8 mouse cellular contexts compared by ENCODE assay signal in genomic region chr6:67535777-67536054, GRCm38 (mm10). TPM values are rescaled to one million over a fixed set of nuclear protein-coding genes. Genes with fewer than 3 reads are reported as not detected.
DNase-seq lines count a peak whose midpoint lies in the region; ATAC-seq lines count a peak whose summit lies in the region.

Gene Tacstd2, minus strand, starts transcription at chr6:67535796.

- peak within 1 kb of the TSS; percentile 53 for H3K4me3 ChIP-seq in heart, embryonic 13.5 days
- H3K4me3 ChIP-seq in forebrain, embryonic 16.5 days (replicated peaks; ENCODE audit: low read length): peak within 1 kb of the TSS; percentile 51
- H3K4me3 ChIP-seq in limb, embryonic 10.5 days: peak within 1 kb of the TSS; percentile 51
- peak within 1 kb of the TSS; percentile 56 for H3K4me3 ChIP-seq in midbrain, embryonic 16.5 days (ENCODE audit: low read depth, low read length)

- no peaks in the 10 kb centered on the region for H3K9me3 ChIP-seq in heart, embryonic 13.5 days
- H3K9me3 ChIP-seq in forebrain, embryonic 16.5 days (ENCODE audit: control insufficient read depth, low read length): no peaks in the 10 kb centered on the region
- no peaks in the 10 kb centered on the region for H3K9me3 ChIP-seq in limb, embryonic 10.5 days (replicated peaks)
- H3K9me3 ChIP-seq in midbrain, embryonic 16.5 days (replicated peaks; ENCODE audit: control insufficient read depth, low read length, poor library complexity, severe bottlenecking): no peaks in the 10 kb centered on the region

- peaks cover 70% of the 10 kb centered on the region for H3K27me3 ChIP-seq in heart, embryonic 13.5 days (replicated peaks)
- peaks cover 47% of the 10 kb centered on the region for H3K27me3 ChIP-seq in forebrain, embryonic 16.5 days (replicated peaks; ENCODE audit: control insufficient read depth, insufficient read depth, low read length)
- H3K27me3 ChIP-seq in limb, embryonic 10.5 days (ENCODE audit: low read depth, poor library complexity, severe bottlenecking): peaks cover 72% of the 10 kb centered on the region
- H3K27me3 ChIP-seq in midbrain, embryonic 16.5 days (ENCODE audit: control insufficient read depth, insufficient read depth, low read depth, low read length): peaks cover 50% of the 10 kb centered on the region

- intact Hi-C loops in heart, postnatal 25 days (cut with DNase I): no loop called here
- intact Hi-C loops in left cerebral cortex, postnatal 4 days (cut with DNase I): no loop called here

- ATAC-seq in heart, embryonic 13.5 days (ENCODE audit: extremely low read depth, insufficient number of reproducible peaks, low FRiP score, low TSS enrichment): no peak
- ATAC-seq in forebrain, embryonic 16.5 days: no peak
- ATAC-seq in midbrain, embryonic 16.5 days: 0 out of 2 replicates have a peak, but pooled peaks have one; percentile 1

- H3K9ac ChIP-seq in heart, embryonic 13.5 days: peak within 1 kb of the TSS; percentile 52
- peak within 1 kb of the TSS; percentile 32 for H3K9ac ChIP-seq in forebrain, embryonic 16.5 days (replicated peaks; ENCODE audit: low read depth, low read length)
- H3K9ac ChIP-seq in midbrain, embryonic 16.5 days (ENCODE audit: low read depth, low read length): peak within 1 kb of the TSS; percentile 56

- H3K27ac ChIP-seq in heart, embryonic 13.5 days (replicated peaks): no peak within 1 kb of the TSS
- no peak within 1 kb of the TSS for H3K27ac ChIP-seq in forebrain, embryonic 16.5 days (ENCODE audit: low read length)
- H3K27ac ChIP-seq in limb, embryonic 10.5 days: no peak within 1 kb of the TSS
- H3K27ac ChIP-seq in midbrain, embryonic 16.5 days (ENCODE audit: low read length): no peak within 1 kb of the TSS

- WGBS in heart, embryonic 13.5 days: 3% methylated on average over 8 of the region's 8 CpGs
- 3% methylated on average over 8 of the region's 8 CpGs for WGBS in forebrain, embryonic 16.5 days
- 4% methylated on average over 8 of the region's 8 CpGs for WGBS in limb, embryonic 10.5 days
- WGBS in midbrain, embryonic 16.5 days: 9% methylated on average over 8 of the region's 8 CpGs

- peaks cover 24% of the 10 kb centered on the region for H3K4me1 ChIP-seq in heart, embryonic 13.5 days
- peaks cover 12% of the 10 kb centered on the region for H3K4me1 ChIP-seq in forebrain, embryonic 16.5 days (replicated peaks; ENCODE audit: control insufficient read depth, insufficient read depth, low read length)
- H3K4me1 ChIP-seq in limb, embryonic 10.5 days: peaks cover 22% of the 10 kb centered on the region
- peaks cover 6% of the 10 kb centered on the region; the same call in 1 of the 2 replicates for H3K4me1 ChIP-seq in midbrain, embryonic 16.5 days (ENCODE audit: control insufficient read depth, insufficient read depth, low read length)

- DNase-seq in heart, postnatal 25 days (ENCODE audit: low spot score): no peak
- peak; percentile 36 for DNase-seq in limb, embryonic 10.5 days (ENCODE audit: low spot score)
- DNase-seq in layer of hippocampus, adult 9-11 months: no peak
- DNase-seq in left cerebral cortex, postnatal 4 days: no peak
- no peak for DNase-seq in thymus, postnatal 10 days (ENCODE audit: low spot score in 2 of 2)

- H3K36me3 ChIP-seq in heart, embryonic 13.5 days: no peaks in the 10 kb centered on the region
- H3K36me3 ChIP-seq in forebrain, embryonic 16.5 days (ENCODE audit: control insufficient read depth, insufficient read depth): no peaks in the 10 kb centered on the region
- H3K36me3 ChIP-seq in limb, embryonic 10.5 days: no peaks in the 10 kb centered on the region
- H3K36me3 ChIP-seq in midbrain, embryonic 16.5 days (ENCODE audit: control insufficient read depth, insufficient read depth, low read length): no peaks in the 10 kb centered on the region

- H3K4me2 ChIP-seq in heart, embryonic 13.5 days: peak within 1 kb of the TSS; percentile 83
- peak within 1 kb of the TSS; percentile 79 for H3K4me2 ChIP-seq in forebrain, embryonic 16.5 days (ENCODE audit: low read length)
- peak within 1 kb of the TSS; percentile 88 for H3K4me2 ChIP-seq in midbrain, embryonic 16.5 days (ENCODE audit: low read length)

RNA-seq across cellular contexts. Expression of gene Tacstd2, which starts in this region (rescaled TPM):
- polyA plus RNA-seq in heart, embryonic 13.5 days (2015; fragmentation: Nextera tagmentation; extraction: Ambion mirVana): 0.38 and 0.53 TPM in 2 replicates
- not detected for total RNA-seq in heart, postnatal 25 days (2021)
- 0.86 and 0.92 TPM in 2 replicates for polyA plus RNA-seq in forebrain, embryonic 16.5 days (2015; fragmentation: Nextera tagmentation; extraction: Ambion mirVana)
- polyA plus RNA-seq in limb, embryonic 10.5 days (2016; fragmentation: Nextera tagmentation; extraction: Ambion mirVana): 7.2 and 13.2 TPM in 2 replicates
- polyA plus RNA-seq in midbrain, embryonic 16.5 days (2015; fragmentation: Nextera tagmentation; extraction: Ambion mirVana): 1.4 and 2.1 TPM in 2 replicates
- under 1 TPM; 0.40 to 0.58 TPM for total RNA-seq in left cerebral cortex, postnatal 4 days (2021)
